Comparison of ENCODE assay signal across 13 mouse cellular contexts in genomic region chr1:184503827-184504355, GRCm38 (mm10).
"Had no signal": no experiment of that assay in that cellular context is flagged by ENCODE, and none has a peak within 500 bp of the region (broad histone marks: within the 10 kb centered on the region; RNA-seq: fewer than 3 reads in every experiment).

No protein-coding gene starts in this region.

- H3K4me2 ChIP-seq: kidney, embryonic 15.5 days; liver, embryonic 11.5 days; liver, embryonic 15.5 days; midbrain, embryonic 12.5 days; neural tube, embryonic 15.5 days had no signal

- H3K9me3 ChIP-seq: kidney, embryonic 15.5 days; limb, embryonic 10.5 days; midbrain, embryonic 12.5 days; neural tube, embryonic 15.5 days had no signal

- H3K9ac ChIP-seq: kidney, embryonic 15.5 days; liver, embryonic 15.5 days; midbrain, embryonic 12.5 days; neural tube, embryonic 15.5 days had no signal

- H3K27ac ChIP-seq: kidney, embryonic 15.5 days; left cerebral cortex, adult 2 months; limb, embryonic 10.5 days; liver, embryonic 15.5 days; midbrain, embryonic 12.5 days; neural tube, embryonic 15.5 days; stomach, postnatal 0 days had no signal

- H3K36me3 ChIP-seq: kidney, embryonic 15.5 days; limb, embryonic 10.5 days; liver, embryonic 15.5 days; midbrain, embryonic 12.5 days; neural tube, embryonic 15.5 days had no signal

- DNase-seq: kidney, adult 2 months; kidney, postnatal 14 days; thymus, postnatal 14 days had no signal

- ATAC-seq: intestine, embryonic 16.5 days had no signal

- H3K4me3 ChIP-seq: kidney, embryonic 15.5 days; left cerebral cortex, adult 2 months; limb, embryonic 10.5 days; liver, embryonic 15.5 days; midbrain, embryonic 12.5 days; myocyte; neural tube, embryonic 15.5 days had no signal

- H3K27me3 ChIP-seq: kidney, embryonic 15.5 days; liver, embryonic 15.5 days; midbrain, embryonic 12.5 days; neural tube, embryonic 15.5 days had no signal

- H3K4me1 ChIP-seq: liver, embryonic 15.5 days; midbrain, embryonic 12.5 days had no signal
